Mouse (Mus musculus): Measurements from ENCODE around the gene Dhx32.

- TF ChIP-seq CTCF (IDR thresholded peaks at IDR 0.05; ENCODE audit: low read depth, low read length) (no peak), POLR2A (IDR thresholded peaks at IDR 0.05; ENCODE audit: insufficient read depth, low read length) (no peak), EP300 (IDR thresholded peaks at IDR 0.05; ENCODE audit: insufficient read depth, low read depth, low read length) (no peak)
Measured at GRCm38 (mm10) chr7:133824579-133824978, 42.1 kb upstream of the Dhx32 start.
